Mouse (Mus musculus): ENCODE results near the gene B430305J03Rik. TPM values are rescaled to one million over a fixed set of nuclear protein-coding genes. Genes with fewer than 3 reads are reported as not detected.

B430305J03Rik gene
- polyA plus RNA-seq, 1 experiment from 2014 or later = not detected

DNA sequence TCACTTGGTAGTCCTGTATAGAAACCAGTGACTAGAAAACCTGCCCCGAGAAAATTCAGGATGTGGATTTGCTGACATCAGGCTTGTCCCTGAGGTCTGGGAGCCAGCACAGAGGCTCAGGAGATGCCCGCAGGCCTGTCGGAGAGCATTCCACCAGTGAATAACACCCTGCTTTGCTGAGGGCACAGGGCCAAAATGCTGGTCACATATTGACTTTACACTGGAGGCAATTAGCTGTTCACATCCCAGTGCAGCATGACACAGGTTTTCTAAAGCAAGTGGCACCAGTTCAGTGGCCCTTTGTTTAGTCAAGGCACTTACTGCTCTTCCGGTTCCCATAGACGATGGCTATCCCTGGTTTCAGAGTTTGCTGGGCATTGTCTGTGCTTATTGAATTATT, 25.4 kb downstream of the B430305J03Rik start:
- TF ChIP-seq CTCF (IDR thresholded peaks at IDR 0.05; ENCODE audit: low read depth) = no peak
- no peaks in the 10 kb centered on the region for H3K27me3 ChIP-seq (ENCODE audit: insufficient read depth, low read length)
- no peak for DNase-seq (ENCODE audit: low spot score)

DNA sequence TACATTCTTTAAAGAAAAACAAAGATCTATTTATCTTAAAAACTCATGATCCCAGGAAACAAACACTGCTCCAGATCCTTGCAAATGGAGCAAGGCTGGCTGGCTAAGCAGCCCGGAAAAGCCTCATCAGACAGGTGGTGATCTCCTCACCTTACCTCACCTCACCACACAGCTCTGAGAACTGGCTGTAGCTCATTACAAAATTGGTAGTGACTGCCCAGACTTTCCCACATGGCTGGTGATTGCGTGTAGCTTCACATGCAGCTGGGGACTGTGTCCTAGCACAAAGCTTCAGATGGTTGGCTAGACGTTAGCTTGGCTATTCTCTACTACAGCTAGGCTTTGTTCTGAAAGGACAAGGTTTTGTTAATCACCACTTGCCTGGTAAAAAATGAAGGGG, 28.5 kb downstream of the B430305J03Rik start:
- no peak overlapping the region for H3K4me3 ChIP-seq (replicated peaks; ENCODE audit: low read depth, low read length)
- WGBS = 79% methylated on average over 3 of the region's 3 CpGs
- no peak for ATAC-seq (replicated peaks; ENCODE audit: low FRiP score, low read depth)

More for the DNA sequence above, 25.4 kb downstream of the B430305J03Rik start:
- WGBS = 77% methylated on average over 5 of the region's 5 CpGs
- Histone ChIP-seq H3K4me1 (replicated peaks; ENCODE audit: insufficient read depth, low read length) (no peaks in the 10 kb centered on the region), H3K4me3 (replicated peaks; ENCODE audit: low read depth, low read length) (no peak overlapping the region), H3K4me2 (ENCODE audit: low read length) (no peak overlapping the region), H3K36me3 (ENCODE audit: insufficient read depth, low read length) (no peaks in the 10 kb centered on the region), H3K9me3 (replicated peaks; ENCODE audit: low read length) (no peaks in the 10 kb centered on the region), H3K27ac (no peak overlapping the region), H3K9ac (ENCODE audit: low read depth, low read length) (no peak overlapping the region)
- no peak for ATAC-seq (replicated peaks; ENCODE audit: low FRiP score, low read depth)

DNA sequence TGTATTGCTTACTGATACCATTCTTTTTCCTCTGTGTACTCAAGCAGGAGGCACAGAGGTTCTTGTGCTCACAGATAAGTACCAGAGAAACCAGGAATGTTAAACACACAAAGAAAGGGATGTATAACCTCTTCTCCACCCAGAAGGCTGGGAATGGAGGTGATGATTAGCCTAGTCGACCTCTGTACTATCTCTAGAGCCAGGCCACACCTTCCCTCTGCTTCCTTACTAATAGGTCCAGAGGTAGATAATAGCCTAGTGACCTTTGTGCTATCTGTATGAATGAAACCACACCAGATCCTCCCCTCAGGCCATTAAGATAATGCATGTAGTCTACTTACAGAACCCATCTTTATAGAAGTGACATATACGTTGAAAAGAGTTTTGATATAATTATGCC, 29.5 kb downstream of the B430305J03Rik start:
- Histone ChIP-seq H3K36me3 (ENCODE audit: insufficient read depth, low read length) (no peaks in the 10 kb centered on the region), H3K4me2 (ENCODE audit: low read length) (no peak overlapping the region), H3K4me1 (replicated peaks; ENCODE audit: insufficient read depth, low read length) (no peaks in the 10 kb centered on the region), H3K27ac (no peak overlapping the region), H3K9me3 (replicated peaks; ENCODE audit: low read length) (no peaks in the 10 kb centered on the region), H3K4me3 (replicated peaks; ENCODE audit: low read depth, low read length) (no peak overlapping the region), H3K9ac (ENCODE audit: low read depth, low read length) (no peak overlapping the region), H3K27me3 (ENCODE audit: insufficient read depth, low read length) (no peaks in the 10 kb centered on the region)
- no peak for TF ChIP-seq CTCF (IDR thresholded peaks at IDR 0.05; ENCODE audit: low read depth)
- WGBS = 56% methylated on average over 2 of the region's 2 CpGs
- DNase-seq (ENCODE audit: low spot score) (no peak), ATAC-seq (replicated peaks; ENCODE audit: low FRiP score, low read depth) (no peak)

More for the DNA sequence above, 28.5 kb downstream of the B430305J03Rik start:
- no peak overlapping the region for H3K4me2 ChIP-seq (ENCODE audit: low read length)
- H3K9me3 ChIP-seq (replicated peaks; ENCODE audit: low read length) = no peaks in the 10 kb centered on the region
- no peaks in the 10 kb centered on the region for H3K36me3 ChIP-seq (ENCODE audit: insufficient read depth, low read length)
- H3K27ac ChIP-seq = no peak overlapping the region
- no peak for DNase-seq (ENCODE audit: low spot score)
- no peaks in the 10 kb centered on the region for H3K4me1 ChIP-seq (replicated peaks; ENCODE audit: insufficient read depth, low read length)
- no peak overlapping the region for H3K9ac ChIP-seq (ENCODE audit: low read depth, low read length)
- H3K27me3 ChIP-seq (ENCODE audit: insufficient read depth, low read length) = no peaks in the 10 kb centered on the region
- TF ChIP-seq CTCF (IDR thresholded peaks at IDR 0.05; ENCODE audit: low read depth) = no peak

DNA sequence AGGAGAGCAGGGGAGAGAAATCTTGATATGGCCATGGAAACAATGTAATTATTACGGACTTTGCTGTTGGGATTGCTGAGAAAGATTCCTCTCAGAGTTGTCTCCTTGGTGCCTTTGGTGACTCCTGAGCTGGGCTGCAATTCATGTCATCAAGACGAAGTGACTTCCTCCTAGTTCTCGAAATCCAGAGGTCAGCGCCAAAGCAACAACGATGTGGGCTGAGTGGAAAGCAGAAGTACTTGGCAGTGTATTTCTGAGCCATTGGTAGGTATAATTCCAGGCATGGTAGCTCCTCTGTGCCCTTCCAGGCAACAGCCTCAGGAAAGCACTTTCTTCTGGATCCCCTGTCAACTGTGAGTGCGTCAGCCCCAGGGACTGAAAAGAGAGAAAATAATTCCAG, 44.1 kb downstream of the B430305J03Rik start:
- no peak overlapping the region for H3K27ac ChIP-seq
- H3K9me3 ChIP-seq (replicated peaks; ENCODE audit: low read length) = no peaks in the 10 kb centered on the region
- no peaks in the 10 kb centered on the region for H3K4me1 ChIP-seq (replicated peaks; ENCODE audit: insufficient read depth, low read length)
- no peaks in the 10 kb centered on the region for H3K27me3 ChIP-seq (ENCODE audit: insufficient read depth, low read length)
- H3K9ac ChIP-seq (ENCODE audit: low read depth, low read length) = no peak overlapping the region
- no peak for TF ChIP-seq CTCF (IDR thresholded peaks at IDR 0.05; ENCODE audit: low read depth)
- no peak overlapping the region for H3K4me3 ChIP-seq (replicated peaks; ENCODE audit: low read depth, low read length)
- no peak overlapping the region for H3K4me2 ChIP-seq (ENCODE audit: low read length)
- ATAC-seq (replicated peaks; ENCODE audit: low FRiP score, low read depth) (no peak), DNase-seq (ENCODE audit: low spot score) (no peak)
- 87% methylated on average over 6 of the region's 6 CpGs for WGBS
- H3K36me3 ChIP-seq (ENCODE audit: insufficient read depth, low read length) = no peaks in the 10 kb centered on the region

DNA sequence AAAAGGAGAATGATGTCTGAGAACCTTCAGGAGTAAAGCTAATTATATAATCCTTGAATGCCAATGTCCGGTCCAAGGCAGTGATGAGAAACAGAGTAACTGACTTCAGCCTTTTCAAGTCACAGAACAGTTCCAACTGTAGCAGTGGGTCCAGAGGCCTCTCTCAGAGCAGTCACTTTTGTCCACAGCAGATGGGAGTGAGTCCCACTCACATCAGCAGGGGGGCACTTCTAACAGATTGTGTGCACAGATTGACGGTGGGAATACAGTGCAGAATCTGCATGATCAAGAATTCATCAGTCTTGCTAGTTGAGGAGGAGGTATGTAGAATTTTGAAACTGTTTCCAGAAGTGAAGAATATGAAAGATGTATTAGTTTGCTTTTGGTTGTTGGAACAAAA, 45.7 kb downstream of the B430305J03Rik start:
- H3K4me2 ChIP-seq (ENCODE audit: low read length) = no peak overlapping the region
- no peaks in the 10 kb centered on the region for H3K9me3 ChIP-seq (replicated peaks; ENCODE audit: low read length)
- no peak for DNase-seq (ENCODE audit: low spot score)
- no peaks in the 10 kb centered on the region for H3K36me3 ChIP-seq (ENCODE audit: insufficient read depth, low read length)
- WGBS = 84% methylated on average over 2 of the region's 2 CpGs
- no peak overlapping the region for H3K27ac ChIP-seq
- H3K4me1 ChIP-seq (replicated peaks; ENCODE audit: insufficient read depth, low read length) = no peaks in the 10 kb centered on the region
- no peak overlapping the region for H3K4me3 ChIP-seq (replicated peaks; ENCODE audit: low read depth, low read length)
- TF ChIP-seq CTCF (IDR thresholded peaks at IDR 0.05; ENCODE audit: low read depth) = no peak
- ATAC-seq (replicated peaks; ENCODE audit: low FRiP score, low read depth) = no peak
- H3K9ac ChIP-seq (ENCODE audit: low read depth, low read length) = no peak overlapping the region
- H3K27me3 ChIP-seq (ENCODE audit: insufficient read depth, low read length) = no peaks in the 10 kb centered on the region

DNA sequence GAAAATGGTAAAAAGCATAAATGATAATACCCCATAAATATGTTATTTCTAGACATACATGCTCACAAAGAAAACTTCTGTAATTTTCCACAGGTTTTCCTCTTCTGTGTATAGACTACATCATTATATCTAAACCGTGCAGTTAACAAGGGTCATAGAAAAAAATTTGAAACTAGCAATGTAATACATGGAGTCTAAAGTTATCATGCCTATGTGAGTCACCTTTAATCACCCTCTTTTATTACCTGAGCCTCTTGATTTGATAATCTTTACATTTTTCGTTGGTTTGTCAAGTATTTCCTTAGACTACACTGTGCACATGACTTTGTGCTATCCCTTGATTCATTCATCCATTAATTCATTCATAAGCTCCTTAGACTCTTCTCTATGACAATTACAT, 50.7 kb downstream of the B430305J03Rik start:
- no peak overlapping the region for H3K9ac ChIP-seq (ENCODE audit: low read depth, low read length)
- H3K36me3 ChIP-seq (ENCODE audit: insufficient read depth, low read length) = no peaks in the 10 kb centered on the region
- no peak overlapping the region for H3K27ac ChIP-seq
- no peak for TF ChIP-seq CTCF (IDR thresholded peaks at IDR 0.05; ENCODE audit: low read depth)
- no peaks in the 10 kb centered on the region for H3K4me1 ChIP-seq (replicated peaks; ENCODE audit: insufficient read depth, low read length)
- no peaks in the 10 kb centered on the region for H3K9me3 ChIP-seq (replicated peaks; ENCODE audit: low read length)
- DNase-seq (ENCODE audit: low spot score) = no peak
- no peaks in the 10 kb centered on the region for H3K27me3 ChIP-seq (ENCODE audit: insufficient read depth, low read length)
- 80% methylated on average over 2 of the region's 2 CpGs for WGBS
- no peak for ATAC-seq (replicated peaks; ENCODE audit: low FRiP score, low read depth)
- no peak overlapping the region for H3K4me2 ChIP-seq (ENCODE audit: low read length)
- H3K4me3 ChIP-seq (replicated peaks; ENCODE audit: low read depth, low read length) = no peak overlapping the region

Other genes with a start within 250 kb of the B430305J03Rik start
- 7.4 and 8.6 TPM in 2 replicates for gene Rap2b, start 4.3 kb downstream of the B430305J03Rik start, polyA plus RNA-seq (2015; fragmentation: Nextera tagmentation; extraction: Ambion mirVana)

Measured in kidney, postnatal 0 days (tissue).